Mouse (Mus musculus) heart, adult 2 months (tissue): ENCODE data around the gene Crim1. TPM values are rescaled to one million over a fixed set of nuclear protein-coding genes. Genes with fewer than 3 reads are reported as not detected.

ENCODE experiments used
- DNase-seq, 2 experiments: peaks; one replicate each; pipeline ENCODE4 v3.0.0; 2021
- H3K27ac ChIP-seq: fragments of 200-600 bp; 2 replicates; pipeline ENCODE4 v1.8.1; 2022
- H3K27me3 ChIP-seq: fragments of 200-500 bp; 2 replicates; pipeline ENCODE4 v1.6.1; 2012; ENCODE audit warnings: mild to moderate bottlenecking, low read length, inconsistent platforms, mixed read lengths; ENCODE audit not compliant: control insufficient read depth, insufficient read depth
- H3K36me3 ChIP-seq: fragments of 200-500 bp; 2 replicates; pipeline ENCODE4 v1.6.1; 2012; ENCODE audit warnings: low read length, inconsistent platforms; ENCODE audit not compliant: control insufficient read depth, insufficient read depth
- H3K4me1 ChIP-seq: fragments of 200-500 bp; 2 replicates; pipeline ENCODE4 v1.6.1; 2011; ENCODE audit warnings: low read length; ENCODE audit not compliant: control insufficient read depth, insufficient read depth
- H3K4me3 ChIP-seq: fragments of 200-600 bp; 2 replicates; pipeline ENCODE4 v1.8.1; 2022
- H3K79me2 ChIP-seq: fragments of 200-500 bp; replicated peaks from 2 replicates; pipeline ENCODE4 v1.6.1; 2012; ENCODE audit warnings: mild to moderate bottlenecking, inconsistent platforms, low read length, moderate library complexity, mixed read lengths; ENCODE audit not compliant: control insufficient read depth, insufficient read depth
- H3K9ac ChIP-seq: fragments of 200-500 bp; 2 replicates; pipeline ENCODE4 v1.6.1; 2012; ENCODE audit warnings: low read depth, mild to moderate bottlenecking, control low read depth, inconsistent platforms, low read length, mixed read lengths
- CTCF ChIP-seq: fragments of 200-600 bp; IDR thresholded peaks from 2 replicates; pipeline ENCODE4 v1.8.1; 2022; ENCODE audit warnings: antibody characterized with exemption, mild to moderate bottlenecking, moderate library complexity
- EP300 ChIP-seq: fragments of 200-500 bp; IDR thresholded peaks from 2 replicates; pipeline ENCODE4 v1.6.1; 2011; ENCODE audit warnings: low read depth, low read length, control low read depth; ENCODE audit not compliant: insufficient read depth
- POLR2A ChIP-seq: fragments of 200-500 bp; IDR thresholded peaks from 2 replicates; pipeline ENCODE4 v1.6.1; 2011; ENCODE audit warnings: mild to moderate bottlenecking, low read depth, low read length, control low read depth; ENCODE audit not compliant: insufficient read depth
- WGBS: fragments of 180-500 bp; shearing (Covaris S2); methylation state at CpG from one replicate; pipeline ENCODE4 v1.1.7; 2018; 5-methylcytosine and 5-hydroxymethylcytosine counted together
- intact Hi-C: fragments of 180-260 bp; cut with DNase I; formaldehyde crosslinking; loops from one replicate; pipeline ENCODE4 v1.15.1; 2025
- polyA plus RNA-seq: library from polyadenylated mRNA; depleted of rRNA; stranded (reverse); fragments of >200 nt; gene quantifications from 2 replicates; pipeline ENCODE4 v1.2.3, GENCODE M21; 2012
- total RNA-seq, 2 experiments: library from RNA; stranded (reverse); gene quantifications; 2 replicates each; pipeline ENCODE4 v1.2.3; 2021

Gene Crim1
- total and polyA plus RNA-seq, 3 experiments = 28.2 to 55.4 (median 50.6) TPM

- Histone ChIP-seq H3K27ac (peak overlapping the region; percentile 51), H3K9ac (peak overlapping the region; percentile 22; the same call in 1 of the 2 replicates), H3K4me3 (no peak overlapping the region), H3K36me3 (peaks cover 46% of the 10 kb centered on the region), H3K79me2 (no peaks in the 10 kb centered on the region), H3K4me1 (peaks cover 38% of the 10 kb centered on the region), H3K27me3 (no peaks in the 10 kb centered on the region)
- no peak for DNase-seq
- TF ChIP-seq POLR2A (no peak), EP300 (no peak), CTCF (no peak)
- intact Hi-C loops = no loop called here
- 26% methylated on average over 9 of the region's 9 CpGs for WGBS
These were observed 203.8 kb downstream of the Crim1 start for GRCm38 (mm10) chr17:78403804-78404203.

DNA sequence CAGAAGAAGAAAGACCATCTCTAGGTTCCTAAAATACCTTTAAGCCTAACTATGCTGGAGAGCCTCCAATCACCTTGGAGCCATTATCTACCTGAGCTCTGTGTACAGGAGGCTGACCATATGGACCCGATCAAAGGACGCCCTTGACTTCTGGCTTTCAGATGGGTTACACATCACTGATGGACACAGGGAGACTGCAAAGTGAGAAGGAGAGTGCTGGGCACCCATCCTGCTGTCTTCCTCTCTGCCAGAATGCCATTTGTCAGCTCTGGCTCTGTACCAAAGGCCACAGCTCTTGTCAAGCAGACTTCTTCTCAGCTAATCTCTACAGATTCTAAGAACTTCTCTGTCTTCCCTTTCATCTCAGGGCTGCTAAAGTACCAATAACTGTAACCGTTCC lies 205.3 kb downstream of the Crim1 start:
- no peaks in the 10 kb centered on the region for H3K27me3 ChIP-seq
- WGBS = 85% methylated on average over 3 of the region's 3 CpGs
- no peak for TF ChIP-seq CTCF
- TF ChIP-seq EP300 = no peak
- no peak for TF ChIP-seq POLR2A
- intact Hi-C loops = no loop called here
- H3K79me2 ChIP-seq = no peaks in the 10 kb centered on the region
- no peak for DNase-seq
- H3K27ac ChIP-seq = no peak overlapping the region; the same call in 1 of the 2 replicates
- H3K4me3 ChIP-seq = no peak overlapping the region
- peaks cover 45% of the 10 kb centered on the region for H3K36me3 ChIP-seq
- H3K4me1 ChIP-seq = peaks cover 44% of the 10 kb centered on the region
- H3K9ac ChIP-seq = no peak overlapping the region

- Histone ChIP-seq H3K4me1 (peaks cover 44% of the 10 kb centered on the region), H3K36me3 (peaks cover 55% of the 10 kb centered on the region), H3K27ac (peak overlapping the region; percentile 79), H3K27me3 (no peaks in the 10 kb centered on the region), H3K4me3 (no peak overlapping the region), H3K79me2 (no peaks in the 10 kb centered on the region), H3K9ac (peak overlapping the region; percentile 55)
- intact Hi-C loops = loop anchor here (2.0 kb wide), 1 partner anchor 44 kb away; no protein-coding TSS in a partner anchor
- peak in 1 of 2 experiments; percentile 28 for DNase-seq
- no peak for TF ChIP-seq CTCF
- 0 out of 2 replicates have a peak, but pooled peaks have one; percentile 43 for TF ChIP-seq EP300
- WGBS = 49% methylated on average over 10 of the region's 10 CpGs
These were observed 206.8 kb downstream of the Crim1 start for GRCm38 (mm10) chr17:78406854-78407253.

DNA sequence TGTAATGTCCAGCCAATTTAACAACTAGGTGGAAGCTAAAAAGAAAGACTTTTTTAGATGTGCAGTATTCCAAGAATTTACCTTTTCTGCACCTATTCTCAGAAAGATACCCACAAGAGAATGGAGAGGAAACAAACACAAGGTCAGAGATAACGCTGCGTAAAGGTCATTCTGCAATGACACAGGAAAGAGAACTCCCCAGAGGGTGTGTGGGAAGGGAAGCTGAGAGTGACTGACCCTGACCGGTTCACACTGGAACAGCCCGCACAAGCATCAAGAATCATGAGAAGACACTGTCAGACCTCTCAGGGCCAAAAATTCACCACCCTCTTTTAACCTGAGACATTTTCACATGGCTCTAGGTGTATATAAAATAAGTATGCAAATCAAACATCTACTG lies 207.5 kb downstream of the Crim1 start:
- WGBS = 20% methylated on average over 4 of the region's 4 CpGs
- H3K9ac ChIP-seq = no peak overlapping the region
- DNase-seq = peak in 1 of 2 experiments; percentile 51
- H3K27ac ChIP-seq = peak overlapping the region; percentile 79
- TF ChIP-seq CTCF = no peak
- peak; percentile 90 for TF ChIP-seq EP300
- peak; percentile 51 for TF ChIP-seq POLR2A
- peaks cover 49% of the 10 kb centered on the region for H3K36me3 ChIP-seq
- intact Hi-C loops = loop anchor here (2.0 kb wide), 1 partner anchor 45 kb away; no protein-coding TSS in a partner anchor
- peaks cover under 1% of the 10 kb centered on the region; the same call in 1 of the 2 replicates for H3K79me2 ChIP-seq
- H3K4me3 ChIP-seq = no peak overlapping the region
- H3K27me3 ChIP-seq = no peaks in the 10 kb centered on the region
- H3K4me1 ChIP-seq = peaks cover 41% of the 10 kb centered on the region

GRCm38 (mm10) chr17:78408386-78408785 lies 208.3 kb downstream of the Crim1 start:
- Histone ChIP-seq H3K36me3 (peaks cover 43% of the 10 kb centered on the region), H3K4me3 (no peak overlapping the region), H3K27me3 (no peaks in the 10 kb centered on the region), H3K4me1 (peaks cover 41% of the 10 kb centered on the region), H3K79me2 (peaks cover 2% of the 10 kb centered on the region; the same call in 1 of the 2 replicates), H3K27ac (peak overlapping the region; percentile 79), H3K9ac (no peak overlapping the region)
- intact Hi-C loops = no loop called here
- WGBS = 76% methylated on average over 10 of the region's 10 CpGs
- TF ChIP-seq CTCF (no peak), EP300 (no peak), POLR2A (no peak)
- DNase-seq = no peak

GRCm38 (mm10) chr17:78409900-78410299 lies 209.9 kb downstream of the Crim1 start:
- DNase-seq = no peak
- no peak overlapping the region for H3K9ac ChIP-seq
- 54% methylated on average over 2 of the region's 2 CpGs for WGBS
- H3K4me1 ChIP-seq = peaks cover 36% of the 10 kb centered on the region
- no peak overlapping the region for H3K27ac ChIP-seq
- peaks cover 38% of the 10 kb centered on the region for H3K36me3 ChIP-seq
- no peak overlapping the region for H3K4me3 ChIP-seq
- no peaks in the 10 kb centered on the region for H3K27me3 ChIP-seq
- no peak for TF ChIP-seq POLR2A
- intact Hi-C loops = no loop called here
- H3K79me2 ChIP-seq = peaks cover 3% of the 10 kb centered on the region; the same call in 1 of the 2 replicates
